Mouse (Mus musculus) stomach, postnatal 0 days (tissue): ENCODE results near the gene Myo18b.

ENCODE experiments used
- CTCF ChIP-seq: IDR thresholded peaks from 2 replicates; pipeline ENCODE4 v1.5.1; 2016; ENCODE audit warnings: antibody characterized with exemption, low read depth, mild to moderate bottlenecking, moderate library complexity
- EP300 ChIP-seq: optimal IDR thresholded peaks from 2 replicates; pipeline ENCODE3; 2016; ENCODE audit warnings: antibody characterized with exemption

DNA sequence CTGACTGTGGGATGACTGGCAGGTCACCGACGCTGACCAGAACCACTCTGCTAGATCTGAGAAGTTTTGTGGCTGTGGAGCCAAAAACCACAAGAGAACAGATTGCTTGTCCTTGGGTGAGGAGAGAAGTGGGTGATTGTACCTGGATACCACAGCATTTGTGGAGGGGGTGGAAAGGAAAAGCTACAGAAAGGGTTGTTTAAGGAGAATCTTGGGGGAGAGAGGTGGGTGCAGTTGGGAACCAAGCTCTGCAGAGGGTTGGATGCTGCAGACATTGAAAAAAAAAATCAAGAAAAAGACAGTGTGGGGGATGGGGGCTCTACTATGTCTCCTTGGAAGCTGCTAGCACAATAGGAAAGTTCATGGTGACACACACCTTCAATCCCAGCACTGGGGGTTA, 188.7 kb downstream of the Myo18b start:
- no peak for TF ChIP-seq CTCF
- TF ChIP-seq EP300 = no peak
